ENCODE assay signal across 17 mouse cellular contexts in the genomic region with DNA sequence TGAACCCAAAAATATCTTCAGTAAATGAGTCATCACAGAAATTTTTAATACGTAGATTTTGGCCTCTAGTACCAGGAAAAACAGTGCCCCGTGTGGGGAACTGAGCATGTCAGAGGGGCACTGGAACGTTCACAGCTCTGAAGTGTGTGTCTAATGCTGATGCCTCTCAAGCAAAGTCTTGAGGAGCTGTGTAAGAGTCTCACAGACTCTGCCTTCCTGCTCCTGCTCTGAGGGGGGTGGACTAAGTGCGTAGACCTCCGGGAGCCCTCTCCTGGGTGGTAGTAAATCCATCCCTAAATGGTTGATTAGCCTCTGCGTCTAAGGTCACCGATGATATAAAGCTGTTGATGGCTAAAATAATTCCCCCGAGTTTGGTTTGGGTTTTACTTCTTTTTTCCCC. TPM values are rescaled to one million over a fixed set of nuclear protein-coding genes. Genes with fewer than 3 reads are reported as not detected.
DNase-seq lines count a peak whose midpoint lies in the region; ATAC-seq and TF ChIP-seq lines count a peak whose summit lies in the region.
"Had no signal": no experiment of that assay in that cellular context is flagged by ENCODE, and none has a peak within 500 bp of the region (broad histone marks: within the 10 kb centered on the region; RNA-seq: fewer than 3 reads in every experiment).

No protein-coding gene starts in this region.

- no peaks in the 10 kb centered on the region for H3K36me3 ChIP-seq in hindbrain, embryonic 13.5 days
- no peaks in the 10 kb centered on the region for H3K36me3 ChIP-seq in hindbrain, embryonic 10.5 days
- no peaks in the 10 kb centered on the region for H3K36me3 ChIP-seq in midbrain, embryonic 11.5 days (ENCODE audit: control insufficient read depth, insufficient read depth, low read length)
- no peaks in the 10 kb centered on the region for H3K36me3 ChIP-seq in midbrain, embryonic 10.5 days
- H3K36me3 ChIP-seq: lung, embryonic 15.5 days had no signal

- no peak for ATAC-seq in cerebellum, adult (ENCODE audit: insufficient number of reproducible peaks, low FRiP score, low TSS enrichment)
- peak; percentile 47; the same call in 1 of the 2 replicates for ATAC-seq in hindbrain, embryonic 13.5 days (ENCODE audit: low FRiP score)
- ATAC-seq in midbrain, embryonic 11.5 days (ENCODE audit: low FRiP score) = peak; percentile 50; the same call in 1 of the 2 replicates
- ATAC-seq: activated CD4-positive, CD25-positive, alpha-beta regulatory T cell, adult 4 months; intestine, embryonic 16.5 days had no signal

- no peaks in the 10 kb centered on the region for H3K9me3 ChIP-seq in hindbrain, embryonic 13.5 days
- no peaks in the 10 kb centered on the region for H3K9me3 ChIP-seq in hindbrain, embryonic 10.5 days
- H3K9me3 ChIP-seq in midbrain, embryonic 11.5 days (ENCODE audit: control insufficient read depth, low read length) = no peaks in the 10 kb centered on the region
- no peaks in the 10 kb centered on the region for H3K9me3 ChIP-seq in midbrain, embryonic 10.5 days (replicated peaks)
- H3K9me3 ChIP-seq: lung, embryonic 15.5 days had no signal

- 0 out of 2 replicates have a peak, but pooled peaks have one; percentile 11 for TF ChIP-seq CTCF in olfactory bulb, adult 2 months (IDR thresholded peaks at IDR 0.05; ENCODE audit: insufficient read depth, low read depth, low read length)

- DNase-seq in cerebellum, postnatal 10 days = peak; percentile 8 to 18
- no peak for DNase-seq in hindbrain, embryonic 10.5 days (ENCODE audit: low spot score)
- DNase-seq in midbrain, embryonic 11.5 days (ENCODE audit: low spot score, missing footprints) = no peak
- no peak for DNase-seq in midbrain, embryonic 10.5 days (ENCODE audit: low spot score)
- DNase-seq in spleen, adult 12 weeks (ENCODE audit: low spot score) = no peak
- DNase-seq: cerebellum, adult 11-12 months; heart, adult 18-20 months; right cerebral cortex, postnatal 25 days; thymus, adult 2 months had no signal

- no peak overlapping the region; the same call in 1 of the 2 replicates for H3K4me2 ChIP-seq in hindbrain, embryonic 13.5 days
- no peak overlapping the region for H3K4me2 ChIP-seq in midbrain, embryonic 11.5 days
- H3K4me2 ChIP-seq: lung, embryonic 15.5 days had no signal

- no peak overlapping the region for H3K27ac ChIP-seq in hindbrain, embryonic 13.5 days
- H3K27ac ChIP-seq in hindbrain, embryonic 10.5 days = no peak overlapping the region
- no peak overlapping the region for H3K27ac ChIP-seq in midbrain, embryonic 11.5 days (ENCODE audit: low read depth, low read length)
- H3K27ac ChIP-seq in midbrain, embryonic 10.5 days (replicated peaks) = no peak overlapping the region
- no peak overlapping the region for H3K27ac ChIP-seq in olfactory bulb, adult 2 months (ENCODE audit: insufficient read depth, low read depth, low read length)

- H3K9ac ChIP-seq in hindbrain, embryonic 13.5 days = no peak overlapping the region
- no peak overlapping the region for H3K9ac ChIP-seq in midbrain, embryonic 11.5 days (ENCODE audit: low read length)
- H3K9ac ChIP-seq: lung, embryonic 15.5 days had no signal

- peaks cover 39% of the 10 kb centered on the region for H3K4me1 ChIP-seq in hindbrain, embryonic 13.5 days (replicated peaks)
- H3K4me1 ChIP-seq in hindbrain, embryonic 10.5 days (replicated peaks) = 0 out of 2 replicates have a peak, but pooled peaks cover 4% of the 10 kb centered on the region
- H3K4me1 ChIP-seq in midbrain, embryonic 11.5 days (ENCODE audit: control insufficient read depth, insufficient read depth, low read length) = no peaks in the 10 kb centered on the region
- H3K4me1 ChIP-seq in midbrain, embryonic 10.5 days = peaks cover 11% of the 10 kb centered on the region
- H3K4me1 ChIP-seq in olfactory bulb, adult 2 months (ENCODE audit: control insufficient read depth, insufficient read depth, low read length) = peaks cover 5% of the 10 kb centered on the region

- WGBS in hindbrain, embryonic 13.5 days = 44% methylated on average over 8 of the region's 8 CpGs
- WGBS in hindbrain, embryonic 10.5 days = 51% methylated on average over 8 of the region's 8 CpGs
- WGBS in midbrain, embryonic 11.5 days = 43% methylated on average over 8 of the region's 8 CpGs
- 57% methylated on average over 8 of the region's 8 CpGs for WGBS in midbrain, embryonic 10.5 days
- 29% methylated on average over 8 of the region's 8 CpGs for WGBS in olfactory bulb, adult 2 months

- no peaks in the 10 kb centered on the region for H3K27me3 ChIP-seq in hindbrain, embryonic 13.5 days
- no peaks in the 10 kb centered on the region for H3K27me3 ChIP-seq in hindbrain, embryonic 10.5 days (ENCODE audit: insufficient read depth, poor library complexity, severe bottlenecking)
- no peaks in the 10 kb centered on the region for H3K27me3 ChIP-seq in midbrain, embryonic 11.5 days (ENCODE audit: control insufficient read depth, insufficient read depth, low read length)
- H3K27me3 ChIP-seq in midbrain, embryonic 10.5 days (ENCODE audit: low read depth, poor library complexity, severe bottlenecking) = no peaks in the 10 kb centered on the region; the same call in 1 of the 2 replicates
- H3K27me3 ChIP-seq: CH12.LX; lung, embryonic 15.5 days had no signal

- no peak overlapping the region for H3K4me3 ChIP-seq in hindbrain, embryonic 13.5 days
- no peak overlapping the region for H3K4me3 ChIP-seq in hindbrain, embryonic 10.5 days
- no peak overlapping the region for H3K4me3 ChIP-seq in midbrain, embryonic 11.5 days (ENCODE audit: low read depth, low read length)
- no peak overlapping the region for H3K4me3 ChIP-seq in midbrain, embryonic 10.5 days
- no peak overlapping the region for H3K4me3 ChIP-seq in olfactory bulb, adult 2 months (ENCODE audit: insufficient read depth, low read depth, low read length)
- H3K4me3 ChIP-seq: erythroblast, embryonic 14.5 days; lung, embryonic 15.5 days had no signal

- no peak for TF ChIP-seq POLR2A in olfactory bulb, adult 2 months (IDR thresholded peaks at IDR 0.05; ENCODE audit: insufficient read depth, low read depth, low read length)

RNA-seq across cellular contexts. Expression of gene Arhgap15, which starts 39.9 kb away (rescaled TPM):
- 2.2 and 2.8 TPM in 2 replicates for polyA plus RNA-seq in hindbrain, embryonic 13.5 days (2015; fragmentation: Nextera tagmentation; extraction: Ambion mirVana)
- 0.72 and 0.97 TPM in 2 replicates for polyA plus RNA-seq in hindbrain, embryonic 10.5 days (2016; fragmentation: Nextera tagmentation; extraction: Ambion mirVana)
- polyA plus RNA-seq in midbrain, embryonic 11.5 days (2014; fragmentation: Nextera tagmentation; extraction: Ambion mirVana) = 0.52 TPM in 2 replicates
- polyA plus RNA-seq in midbrain, embryonic 10.5 days (2016; fragmentation: Nextera tagmentation; extraction: Ambion mirVana) = 0.15 and 0.38 TPM in 2 replicates
- polyA plus RNA-seq in olfactory bulb, adult 2 months (2012; ENCODE audit: insufficient read depth, insufficient read length, low replicate concordance, missing spikeins) = not detected in 2 replicates

Comparison
In these comparisons a context has a peak if more than half of its experiments do, and no peak if none do; other contexts are left out.
1. DNase-seq: peak in cerebellum, postnatal 10 days (2 of 2); none in hindbrain, embryonic 10.5 days (single experiment), midbrain, embryonic 11.5 days (single experiment), midbrain, embryonic 10.5 days (single experiment) and spleen, adult 12 weeks (single experiment).